Mouse (Mus musculus): ENCODE data around the gene Tubgcp4.

GRCm38 (mm10) chr2:121127536-121127935, 42.9 kb upstream of the Tubgcp4 start:
- TF ChIP-seq CTCF (IDR thresholded peaks at IDR 0.05; ENCODE audit: extremely low read depth, insufficient read length, insufficient replicate concordance, low read depth, low read length) (no peak), POLR2A (IDR thresholded peaks at IDR 0.05; ENCODE audit: low read depth, low read length) (no peak)
